Comparison of ENCODE assay signal across 9 mouse cellular contexts in genomic region chr4:154856480-154856837, GRCm38 (mm10). TPM values are rescaled to one million over a fixed set of nuclear protein-coding genes. Genes with fewer than 3 reads are reported as not detected.
A peak's percentile ranks its signal among the peaks of the same experiment; 100 is the strongest.
DNase-seq lines count a peak whose midpoint lies in the region; ATAC-seq and TF ChIP-seq lines count a peak whose summit lies in the region.
"Had no signal": no experiment of that assay in that cellular context is flagged by ENCODE, and none has a peak within 500 bp of the region (broad histone marks: within the 10 kb centered on the region; RNA-seq: fewer than 3 reads in every experiment).

No protein-coding gene starts in this region.

- no peak for DNase-seq in heart, postnatal 10 days
- DNase-seq in forebrain, postnatal 0 days = no peak
- DNase-seq in Muller cell, postnatal 12 days (ENCODE audit: inconsistent ontology term) = no peak
- no peak for DNase-seq in testis, postnatal 14 days (ENCODE audit: low spot score)
- DNase-seq in natural killer cell, adult 2 months (ENCODE audit: low spot score in 2 of 2) = no peak

- H3K27me3 ChIP-seq in heart, embryonic 13.5 days (replicated peaks) = peaks cover 79% of the 10 kb centered on the region
- H3K27me3 ChIP-seq in ES-Bruce4 (ENCODE audit: control insufficient read depth, insufficient read depth, low read length, poor library complexity, severe bottlenecking) = no peaks in the 10 kb centered on the region
- H3K27me3 ChIP-seq in forebrain, postnatal 0 days (ENCODE audit: insufficient read depth, low read length) = peaks cover 4% of the 10 kb centered on the region; the same call in 1 of the 2 replicates
- H3K27me3 ChIP-seq in liver, embryonic 16.5 days (ENCODE audit: control insufficient read depth, insufficient read depth, low read depth, low read length) = peaks cover 32% of the 10 kb centered on the region

- H3K27ac ChIP-seq in heart, embryonic 13.5 days (replicated peaks) = no peak overlapping the region
- no peak overlapping the region for H3K27ac ChIP-seq in ES-Bruce4 (ENCODE audit: insufficient read depth, low read length)
- H3K27ac ChIP-seq in forebrain, postnatal 0 days (ENCODE audit: low read depth, low read length) = peak overlapping the region; percentile 93
- H3K27ac ChIP-seq in liver, embryonic 16.5 days (ENCODE audit: low read length) = no peak overlapping the region

- WGBS in heart, embryonic 13.5 days = 18% methylated on average over 9 of the region's 9 CpGs
- WGBS in forebrain, postnatal 0 days = 21% methylated on average over 9 of the region's 9 CpGs
- WGBS in liver, embryonic 16.5 days (ENCODE audit: insufficient replicate concordance) = 21% methylated on average over 9 of the region's 9 CpGs

- no peak for ATAC-seq in heart, embryonic 13.5 days (ENCODE audit: extremely low read depth, insufficient number of reproducible peaks, low FRiP score, low TSS enrichment)
- no peak for ATAC-seq in forebrain, postnatal 0 days
- ATAC-seq in liver, embryonic 16.5 days (ENCODE audit: low read depth) = no peak

- H3K36me3 ChIP-seq in heart, embryonic 13.5 days = no peaks in the 10 kb centered on the region
- H3K36me3 ChIP-seq in ES-Bruce4 (ENCODE audit: control insufficient read depth, insufficient read depth, low read length, poor library complexity, severe bottlenecking) = no peaks in the 10 kb centered on the region
- no peaks in the 10 kb centered on the region for H3K36me3 ChIP-seq in forebrain, postnatal 0 days (ENCODE audit: insufficient read depth)
- no peaks in the 10 kb centered on the region for H3K36me3 ChIP-seq in liver, embryonic 16.5 days (ENCODE audit: control insufficient read depth, insufficient read depth)

- peaks cover 4% of the 10 kb centered on the region; the same call in 1 of the 2 replicates for H3K9me3 ChIP-seq in heart, embryonic 13.5 days
- no peaks in the 10 kb centered on the region for H3K9me3 ChIP-seq in ES-Bruce4 (replicated peaks; ENCODE audit: control insufficient read depth, insufficient read depth, low read length, poor library complexity, severe bottlenecking)
- no peaks in the 10 kb centered on the region for H3K9me3 ChIP-seq in forebrain, postnatal 0 days (ENCODE audit: low read length)
- H3K9me3 ChIP-seq in liver, embryonic 16.5 days (replicated peaks; ENCODE audit: control insufficient read depth, low read length) = no peaks in the 10 kb centered on the region

- no peak for TF ChIP-seq EP300 in ES-Bruce4 (IDR thresholded peaks at IDR 0.05; ENCODE audit: insufficient read depth, low read depth, low read length)

- H3K4me3 ChIP-seq in heart, embryonic 13.5 days = peak overlapping the region; percentile 60
- peak overlapping the region; percentile 69 for H3K4me3 ChIP-seq in ES-Bruce4 (ENCODE audit: low read depth, low read length)
- peak overlapping the region; percentile 57 for H3K4me3 ChIP-seq in forebrain, postnatal 0 days (ENCODE audit: low read depth, low read length)
- peak overlapping the region; percentile 38 for H3K4me3 ChIP-seq in liver, embryonic 16.5 days (ENCODE audit: low read depth, low read length)

- peak overlapping the region; percentile 92 for H3K4me2 ChIP-seq in heart, embryonic 13.5 days
- peak overlapping the region; percentile 91 for H3K4me2 ChIP-seq in forebrain, postnatal 0 days (ENCODE audit: low read depth)
- H3K4me2 ChIP-seq in liver, embryonic 16.5 days (ENCODE audit: low read depth, low read length) = peak overlapping the region; percentile 53

- TF ChIP-seq POLR2A in ES-Bruce4 (IDR thresholded peaks at IDR 0.05; ENCODE audit: insufficient read depth, low read length) = no peak

- H3K4me1 ChIP-seq in heart, embryonic 13.5 days = peaks cover 13% of the 10 kb centered on the region
- H3K4me1 ChIP-seq in ES-Bruce4 (ENCODE audit: control insufficient read depth, insufficient read depth, low read length) = no peaks in the 10 kb centered on the region
- no peaks in the 10 kb centered on the region for H3K4me1 ChIP-seq in forebrain, postnatal 0 days (ENCODE audit: insufficient read depth)
- no peaks in the 10 kb centered on the region; the same call in 1 of the 2 replicates for H3K4me1 ChIP-seq in liver, embryonic 16.5 days (ENCODE audit: control insufficient read depth, low read depth, low read length)

- intact Hi-C loops in heart, postnatal 10 days (cut with DNase I) = no loop called here

- H3K9ac ChIP-seq in heart, embryonic 13.5 days = peak overlapping the region; percentile 77
- H3K9ac ChIP-seq in ES-Bruce4 (ENCODE audit: low read depth, poor library complexity, severe bottlenecking) = no peak overlapping the region
- peak overlapping the region; percentile 84; the same call in 1 of the 2 replicates for H3K9ac ChIP-seq in forebrain, postnatal 0 days
- H3K9ac ChIP-seq in liver, embryonic 16.5 days (ENCODE audit: low read depth, low read length) = no peak overlapping the region

- TF ChIP-seq CTCF in ES-Bruce4 (IDR thresholded peaks at IDR 0.05; ENCODE audit: low read depth, low read length) = no peak
- no peak for TF ChIP-seq CTCF in forebrain, postnatal 0 days (IDR thresholded peaks at IDR 0.05; ENCODE audit: low read depth)

RNA-seq across cellular contexts. Expression of gene Mmel1, which starts 12.9 kb away (rescaled TPM):
- polyA plus RNA-seq in heart, embryonic 13.5 days (2015; fragmentation: Nextera tagmentation; extraction: Ambion mirVana) = 0.51 and 0.64 TPM in 2 replicates
- under 1 TPM; 0.32 to 0.48 TPM for total RNA-seq in heart, postnatal 10 days (2021)
- 1.4 and 2.0 TPM in 2 replicates for polyA plus RNA-seq in ES-Bruce4 (2011; ENCODE audit: insufficient read depth, insufficient read length, low read depth, missing spikeins)
- total RNA-seq in forebrain, postnatal 0 days (2014; rRNA removed) = 0.43 and 1.5 TPM in 2 replicates
- polyA plus RNA-seq in forebrain, postnatal 0 days (2015; fragmentation: Nextera tagmentation; extraction: Ambion mirVana) = 0.39 and 0.74 TPM in 2 replicates
- polyA plus RNA-seq in liver, embryonic 16.5 days (2015; fragmentation: Nextera tagmentation; extraction: Ambion mirVana) = 2.4 and 2.7 TPM in 2 replicates
- total RNA-seq: neutrophil, adult 5-6 weeks had no signal

RNA-seq across cellular contexts. Expression of gene Ttc34, which starts 19.2 kb away (rescaled TPM):
- 0.57 TPM in 2 replicates for polyA plus RNA-seq in heart, embryonic 13.5 days (2015; fragmentation: Nextera tagmentation; extraction: Ambion mirVana)
- under 1 TPM; 0.17 to 0.45 TPM for total RNA-seq in heart, postnatal 10 days (2021)
- 0.21 TPM in 1 of 2 replicates, not detected in the other for polyA plus RNA-seq in ES-Bruce4 (2011; ENCODE audit: insufficient read depth, insufficient read length, low read depth, missing spikeins)
- total RNA-seq in forebrain, postnatal 0 days (2014; rRNA removed) = 3.6 and 3.7 TPM in 2 replicates
- polyA plus RNA-seq in forebrain, postnatal 0 days (2015; fragmentation: Nextera tagmentation; extraction: Ambion mirVana) = 4.1 TPM in 2 replicates
- not detected in 2 replicates for polyA plus RNA-seq in liver, embryonic 16.5 days (2015; fragmentation: Nextera tagmentation; extraction: Ambion mirVana)
- total RNA-seq: neutrophil, adult 5-6 weeks had no signal

RNA-seq across cellular contexts. Expression of gene Fam213b, which starts 42.5 kb away (rescaled TPM):
- 42.5 and 48.8 TPM in 2 replicates for polyA plus RNA-seq in heart, embryonic 13.5 days (2015; fragmentation: Nextera tagmentation; extraction: Ambion mirVana)
- total RNA-seq in heart, postnatal 10 days (2021) = 10 to 100 TPM; 61.7 to 64.3 TPM
- 11.8 and 13.9 TPM in 2 replicates for polyA plus RNA-seq in ES-Bruce4 (2011; ENCODE audit: insufficient read depth, insufficient read length, low read depth, missing spikeins)
- total RNA-seq in forebrain, postnatal 0 days (2014; rRNA removed) = 30.8 and 41.2 TPM in 2 replicates
- 59.7 and 62.1 TPM in 2 replicates for polyA plus RNA-seq in forebrain, postnatal 0 days (2015; fragmentation: Nextera tagmentation; extraction: Ambion mirVana)
- polyA plus RNA-seq in liver, embryonic 16.5 days (2015; fragmentation: Nextera tagmentation; extraction: Ambion mirVana) = 7.4 and 8.5 TPM in 2 replicates

Comparison
In these comparisons a context has a peak if more than half of its experiments do, and no peak if none do; other contexts are left out.
1. H3K9ac ChIP-seq: peak in heart, embryonic 13.5 days (single experiment) and forebrain, postnatal 0 days (single experiment); none in ES-Bruce4 (single experiment) and liver, embryonic 16.5 days (single experiment).
2. Peak in every context shown above with its lines, with median percentiles within 50 percentile points of each other: H3K4me2 ChIP-seq and H3K4me3 ChIP-seq.